Mouse (Mus musculus) forebrain, embryonic 16.5 days (tissue): Measurements from ENCODE around the gene Mettl18. TPM values are rescaled to one million over a fixed set of nuclear protein-coding genes. Genes with fewer than 3 reads are reported as not detected.
A peak's percentile ranks its signal among the peaks of the same experiment; 100 is the strongest.
"Not testable (repeated sequence)": the region's sequence is repeated elsewhere in the genome, so short reads cannot be mapped to it uniquely, and the experiment has no call there.

ENCODE experiments used
- ATAC-seq: fragments of 200-750 bp; cut with Nextera tagmentation; 2 replicates; pipeline ENCODE4 v1.8.0; 2017; ENCODE audit warnings: mild to moderate bottlenecking, moderate library complexity
- H3K27ac ChIP-seq: fragments of 300-500 bp; sonication (generic); 2 replicates; pipeline ENCODE4 v1.5.1; 2014; ENCODE audit warnings: low read length, control low read depth
- H3K27me3 ChIP-seq: fragments of 300-500 bp; sonication (generic); replicated peaks from 2 replicates; pipeline ENCODE4 v1.6.1; 2014; ENCODE audit warnings: low read length; ENCODE audit not compliant: control insufficient read depth, insufficient read depth
- H3K36me3 ChIP-seq: fragments of 300-500 bp; sonication (generic); 2 replicates; pipeline ENCODE4 v1.6.1; 2014; ENCODE audit not compliant: control insufficient read depth, insufficient read depth
- H3K4me1 ChIP-seq: fragments of 300-500 bp; sonication (generic); replicated peaks from 2 replicates; pipeline ENCODE4 v1.6.1; 2014; ENCODE audit warnings: low read length; ENCODE audit not compliant: control insufficient read depth, insufficient read depth
- H3K4me2 ChIP-seq: fragments of 300-500 bp; sonication (generic); 2 replicates; pipeline ENCODE4 v1.6.1; 2014; ENCODE audit warnings: mild to moderate bottlenecking, low read length, control low read depth
- H3K4me3 ChIP-seq: fragments of 300-500 bp; sonication (generic); replicated peaks from 2 replicates; pipeline ENCODE4 v1.5.1; 2014; ENCODE audit warnings: mild to moderate bottlenecking, low read length, control low read depth
- H3K9ac ChIP-seq: fragments of 300-500 bp; sonication (generic); replicated peaks from 2 replicates; pipeline ENCODE4 v1.6.1; 2014; ENCODE audit warnings: low read depth, low read length, control low read depth
- H3K9me3 ChIP-seq: fragments of 300-500 bp; sonication (generic); 2 replicates; pipeline ENCODE4 v1.6.1; 2016; ENCODE audit warnings: low read length; ENCODE audit not compliant: control insufficient read depth
- WGBS: fragments of 180-500 bp; shearing (Covaris S2); extraction: QIAGEN DNeasy Blood & Tissue Kit; methylation state at CpG from one replicate; pipeline ENCODE4 v1.1.7; 2014; 5-methylcytosine and 5-hydroxymethylcytosine counted together
- polyA plus RNA-seq: library from polyadenylated mRNA; unstranded; fragments of >200 nt; fragmentation: Nextera tagmentation; extraction: Ambion mirVana; gene quantifications from 2 replicates; pipeline ENCODE4 v1.2.1, GENCODE M21; 2015

The Mettl18 gene
- polyA plus RNA-seq, 1 experiment from 2014 or later: 8.5 TPM

GRCm38 (mm10) chr1:163995609-163995913 lies 872 bp downstream of the Mettl18 start:
- Histone ChIP-seq H3K4me1 (peaks cover 9% of the 10 kb centered on the region; the same call in 1 of the 2 replicates), H3K4me2 (peak overlapping the region; percentile 74), H3K9me3 (no peaks in the 10 kb centered on the region), H3K27me3 (no peaks in the 10 kb centered on the region), H3K9ac (peak overlapping the region; percentile 80), H3K36me3 (no peaks in the 10 kb centered on the region), H3K4me3 (peak overlapping the region; percentile 90), H3K27ac (no peak overlapping the region)
- WGBS: 90% methylated on average over 1 of the region's 2 CpGs
- ATAC-seq: no peak

- H3K36me3 ChIP-seq: no peaks in the 10 kb centered on the region
- ATAC-seq: no peak
- H3K4me1 ChIP-seq: no peaks in the 10 kb centered on the region
- no peaks in the 10 kb centered on the region for H3K9me3 ChIP-seq
- H3K9ac ChIP-seq: no peak overlapping the region
- H3K27me3 ChIP-seq: no peaks in the 10 kb centered on the region
- 64% methylated on average over 6 of the region's 6 CpGs for WGBS
- H3K27ac ChIP-seq: no peak overlapping the region
- no peak overlapping the region for H3K4me3 ChIP-seq
- H3K4me2 ChIP-seq: no peak overlapping the region
Observed at GRCm38 (mm10) chr1:164001831-164002452, 7.3 kb downstream of the Mettl18 start.

- no peak for ATAC-seq
- Histone ChIP-seq H3K36me3 (no peaks in the 10 kb centered on the region), H3K9me3 (no peaks in the 10 kb centered on the region), H3K4me3 (no peak overlapping the region), H3K4me2 (no peak overlapping the region), H3K27me3 (no peaks in the 10 kb centered on the region), H3K27ac (no peak overlapping the region), H3K4me1 (no peaks in the 10 kb centered on the region), H3K9ac (no peak overlapping the region)
- 86% methylated on average over 3 of the region's 3 CpGs for WGBS
Observed at GRCm38 (mm10) chr1:164004311-164004710, 9.6 kb downstream of the Mettl18 start.

- 36% methylated on average over 2 of the region's 2 CpGs for WGBS
- Histone ChIP-seq H3K4me2 (no peak overlapping the region), H3K9me3 (no peaks in the 10 kb centered on the region), H3K9ac (no peak overlapping the region), H3K27ac (no peak overlapping the region), H3K4me1 (no peaks in the 10 kb centered on the region), H3K27me3 (no peaks in the 10 kb centered on the region), H3K36me3 (no peaks in the 10 kb centered on the region), H3K4me3 (no peak overlapping the region)
- no peak for ATAC-seq
Observed at GRCm38 (mm10) chr1:164009235-164009634, 14.5 kb downstream of the Mettl18 start.

GRCm38 (mm10) chr1:164014616-164015015 lies 19.9 kb downstream of the Mettl18 start:
- H3K27me3 ChIP-seq: no peaks in the 10 kb centered on the region
- H3K27ac ChIP-seq: no peak overlapping the region
- ATAC-seq: no peak
- 75% methylated on average over 1 of the region's 1 CpGs for WGBS
- H3K36me3 ChIP-seq: no peaks in the 10 kb centered on the region
- H3K4me1 ChIP-seq: no peaks in the 10 kb centered on the region
- no peak overlapping the region for H3K9ac ChIP-seq
- no peak overlapping the region for H3K4me2 ChIP-seq
- no peak overlapping the region for H3K4me3 ChIP-seq
- H3K9me3 ChIP-seq: no peaks in the 10 kb centered on the region

- no peaks in the 10 kb centered on the region for H3K36me3 ChIP-seq
- no peaks in the 10 kb centered on the region for H3K9me3 ChIP-seq
- H3K27me3 ChIP-seq: no peaks in the 10 kb centered on the region
- no peak overlapping the region for H3K4me2 ChIP-seq
- no peak overlapping the region for H3K27ac ChIP-seq
- H3K9ac ChIP-seq: no peak overlapping the region
- no peaks in the 10 kb centered on the region for H3K4me1 ChIP-seq
- WGBS: 89% methylated on average over 16 of the region's 16 CpGs
- no peak overlapping the region for H3K4me3 ChIP-seq
- no peak for ATAC-seq
Observed at GRCm38 (mm10) chr1:164018221-164018896, 23.7 kb downstream of the Mettl18 start.

GRCm38 (mm10) chr1:164019789-164020188 lies 25.1 kb downstream of the Mettl18 start:
- Histone ChIP-seq H3K4me3 (no peak overlapping the region), H3K27me3 (no peaks in the 10 kb centered on the region), H3K9me3 (no peaks in the 10 kb centered on the region), H3K4me2 (no peak overlapping the region), H3K4me1 (no peaks in the 10 kb centered on the region), H3K36me3 (no peaks in the 10 kb centered on the region), H3K9ac (no peak overlapping the region), H3K27ac (no peak overlapping the region)
- ATAC-seq: no peak
- 41% methylated on average over 6 of the region's 6 CpGs for WGBS

GRCm38 (mm10) chr1:164020746-164021145 lies 26.1 kb downstream of the Mettl18 start:
- WGBS: 89% methylated on average over 3 of the region's 3 CpGs
- H3K4me1 ChIP-seq, H3K27ac ChIP-seq, ATAC-seq, H3K4me3 ChIP-seq, H3K9ac ChIP-seq, H3K27me3 ChIP-seq, H3K9me3 ChIP-seq, H3K4me2 ChIP-seq, H3K36me3 ChIP-seq: not testable (repeated sequence)

GRCm38 (mm10) chr1:164022106-164022505 lies 27.4 kb downstream of the Mettl18 start:
- not testable (repeated sequence) for H3K9me3 ChIP-seq, H3K27ac ChIP-seq, H3K36me3 ChIP-seq, ATAC-seq, H3K9ac ChIP-seq, H3K4me2 ChIP-seq, H3K4me3 ChIP-seq, H3K27me3 ChIP-seq, H3K4me1 ChIP-seq
- WGBS: 86% methylated on average over 5 of the region's 5 CpGs
